Mouse (Mus musculus) heart, embryonic 11.5 days (tissue): ENCODE results near the gene BC147527. TPM values are rescaled to one million over a fixed set of nuclear protein-coding genes. Genes with fewer than 3 reads are reported as not detected.
"Not testable (repeated sequence)": the region's sequence is repeated elsewhere in the genome, so short reads cannot be mapped to it uniquely, and the experiment has no call there.

Experiments used
- ATAC-seq: fragments of 200-750 bp; cut with Nextera tagmentation; replicated peaks from 2 replicates; pipeline ENCODE4 v1.8.0; 2017; ENCODE audit warnings: moderate library complexity; ENCODE audit not compliant: insufficient number of reproducible peaks, low FRiP score, low TSS enrichment
- H3K27ac ChIP-seq: fragments of 300-500 bp; sonication (generic); 2 replicates; pipeline ENCODE4 v1.5.1; 2014; ENCODE audit warnings: mild to moderate bottlenecking, low read depth, low read length
- H3K27me3 ChIP-seq: fragments of 300-500 bp; sonication (generic); 2 replicates; pipeline ENCODE4 v1.6.1; 2014; ENCODE audit warnings: mild to moderate bottlenecking, low read length, mixed read lengths; ENCODE audit not compliant: control insufficient read depth, insufficient read depth
- H3K36me3 ChIP-seq: fragments of 300-500 bp; sonication (generic); 2 replicates; pipeline ENCODE4 v1.6.1; 2014; ENCODE audit warnings: mild to moderate bottlenecking, low read length, moderate library complexity, mixed read lengths; ENCODE audit not compliant: control insufficient read depth, insufficient read depth
- H3K4me1 ChIP-seq: fragments of 300-500 bp; sonication (generic); 2 replicates; pipeline ENCODE4 v1.6.1; 2014; ENCODE audit warnings: low read length; ENCODE audit not compliant: control insufficient read depth, insufficient read depth
- H3K4me2 ChIP-seq: fragments of 300-500 bp; sonication (generic); 2 replicates; pipeline ENCODE4 v1.6.1; 2014; ENCODE audit warnings: mild to moderate bottlenecking, moderate library complexity
- H3K4me3 ChIP-seq: fragments of 300-500 bp; sonication (generic); 2 replicates; pipeline ENCODE4 v1.5.1; 2014; ENCODE audit warnings: low read depth, low read length
- H3K9ac ChIP-seq: fragments of 300-500 bp; sonication (generic); 2 replicates; pipeline ENCODE4 v1.6.1; 2014; ENCODE audit warnings: mild to moderate bottlenecking, low read depth, low read length, moderate library complexity
- H3K9me3 ChIP-seq: fragments of 300-500 bp; sonication (generic); replicated peaks from 2 replicates; pipeline ENCODE4 v1.6.1; 2016; ENCODE audit warnings: low read length; ENCODE audit not compliant: control insufficient read depth
- WGBS: fragments of 180-500 bp; shearing (Covaris S2); extraction: QIAGEN DNeasy Blood & Tissue Kit; methylation state at CpG from one replicate; pipeline ENCODE4 v1.1.7; 2014; ENCODE audit not compliant: insufficient replicate concordance; 5-methylcytosine and 5-hydroxymethylcytosine counted together
- polyA plus RNA-seq: library from polyadenylated mRNA; unstranded; fragments of >200 nt; fragmentation: Nextera tagmentation; extraction: Ambion mirVana; gene quantifications from 2 replicates; pipeline ENCODE4 v1.2.1, GENCODE M21; 2014

BC147527 gene
- polyA plus RNA-seq = not detected in 2 replicates

DNA sequence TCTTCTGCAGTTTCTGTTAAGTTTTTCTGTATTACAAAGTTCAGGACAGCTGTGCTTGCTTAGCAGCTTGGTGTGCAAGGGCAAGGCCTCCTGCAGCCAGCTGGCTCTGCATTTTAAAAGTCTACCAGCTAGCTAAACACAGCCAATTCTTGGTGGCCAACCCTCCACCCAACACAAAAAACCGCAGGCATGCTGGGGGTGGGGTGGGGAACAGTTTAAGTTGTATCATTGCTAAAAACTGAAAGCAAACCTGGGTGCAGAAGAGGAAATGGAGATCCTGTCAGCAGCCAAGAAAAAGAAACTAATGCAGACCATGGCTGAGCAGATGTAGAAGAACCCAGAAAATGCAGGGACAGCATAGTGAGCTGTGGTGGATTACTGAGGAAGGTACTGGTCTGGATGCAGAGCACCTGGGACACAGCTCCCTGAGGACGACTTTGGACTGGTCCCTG is at the start of gene BC147527:
BC147527 (plus strand) TSS at position 402 of the 452 bp plus-strand sequence.
- Histone ChIP-seq H3K27ac (no peak within 1 kb of the TSS), H3K9me3 (no peaks in the 10 kb centered on the region), H3K9ac (no peak within 1 kb of the TSS), H3K27me3 (no peaks in the 10 kb centered on the region), H3K4me1 (no peaks in the 10 kb centered on the region), H3K4me3 (no peak within 1 kb of the TSS), H3K4me2 (no peak within 1 kb of the TSS), H3K36me3 (no peaks in the 10 kb centered on the region)
- ATAC-seq = no peak
- 51% methylated on average over 2 of the region's 2 CpGs for WGBS

DNA sequence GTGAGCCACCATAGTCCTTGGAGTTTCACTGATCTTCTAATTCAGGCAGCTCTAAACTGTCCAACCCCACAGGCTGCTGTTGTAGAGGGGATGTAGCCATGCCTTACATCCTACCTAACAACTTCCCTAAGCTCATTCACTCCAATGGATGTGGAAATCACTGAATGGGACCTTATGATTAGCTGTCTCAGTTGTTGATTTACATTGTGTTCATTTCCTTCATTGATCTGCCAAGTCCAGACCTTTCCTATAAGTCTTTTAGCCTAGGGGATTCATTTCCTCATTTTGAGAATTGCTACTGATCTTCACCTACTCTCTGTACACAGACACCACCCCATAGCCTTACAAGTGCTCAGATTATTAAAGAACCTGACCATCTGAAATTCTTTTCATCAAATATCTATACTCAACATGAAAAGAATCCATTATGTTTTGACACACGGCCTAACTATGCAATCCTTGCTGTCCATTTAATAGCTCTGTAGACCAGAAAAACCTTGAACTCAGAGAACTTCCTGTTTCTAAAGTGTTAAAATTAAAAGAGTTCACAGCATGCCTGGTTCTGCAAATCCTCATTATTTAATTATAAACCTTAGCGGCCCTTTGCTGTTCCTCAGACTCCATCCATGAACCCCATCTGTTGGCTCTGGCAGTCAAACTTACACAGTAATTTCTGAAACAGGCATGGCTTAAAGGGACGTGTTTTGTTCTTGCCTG is 48.8 kb upstream of the BC147527 start:
- not testable (repeated sequence) for H3K4me1 ChIP-seq, ATAC-seq, H3K4me3 ChIP-seq, H3K4me2 ChIP-seq, H3K36me3 ChIP-seq, H3K9me3 ChIP-seq, H3K27me3 ChIP-seq, H3K27ac ChIP-seq, H3K9ac ChIP-seq
- 78% methylated on average over 2 of the region's 3 CpGs for WGBS

DNA sequence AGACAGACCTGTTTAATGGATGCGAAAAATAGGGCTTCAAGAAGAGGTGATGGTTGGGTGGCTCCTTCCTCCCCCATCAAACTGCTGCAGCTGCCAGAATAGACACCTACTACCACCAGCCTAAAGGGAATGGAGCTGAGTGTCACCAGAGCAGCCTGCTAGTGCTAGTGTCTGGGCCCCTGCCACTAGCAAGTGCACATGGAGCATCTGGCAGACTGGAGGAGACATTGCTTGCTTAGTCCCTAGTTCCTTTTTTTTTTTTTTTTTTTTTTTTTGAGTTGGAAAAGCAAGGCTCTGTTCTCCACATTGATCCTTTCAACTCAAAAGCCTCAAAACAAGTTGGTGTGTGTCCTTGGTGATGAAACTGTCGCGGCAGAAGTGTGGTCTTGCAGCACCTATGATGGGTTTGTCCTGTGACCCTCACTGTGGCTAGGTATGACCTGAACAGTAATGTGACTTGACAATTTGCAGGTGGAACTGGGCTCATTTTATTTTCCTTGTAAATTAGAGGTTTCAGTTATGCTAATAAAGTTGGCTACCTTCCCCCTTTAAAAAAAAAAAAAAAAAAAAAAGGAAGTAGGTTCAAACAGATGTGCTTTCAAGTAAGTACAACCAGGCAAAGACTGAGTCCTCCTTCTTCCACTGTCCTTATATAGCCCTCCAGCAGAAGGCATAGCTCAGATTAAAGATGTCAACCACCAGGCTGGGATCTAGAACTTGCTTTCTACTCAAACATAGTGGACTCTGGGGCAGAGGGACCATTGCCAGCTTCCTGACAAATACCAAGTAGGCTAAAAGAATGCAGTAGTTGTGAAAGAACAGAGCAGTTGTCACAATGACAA is 41.2 kb upstream of the BC147527 start:
- not testable (repeated sequence) for H3K4me1 ChIP-seq, H3K4me3 ChIP-seq

DNA sequence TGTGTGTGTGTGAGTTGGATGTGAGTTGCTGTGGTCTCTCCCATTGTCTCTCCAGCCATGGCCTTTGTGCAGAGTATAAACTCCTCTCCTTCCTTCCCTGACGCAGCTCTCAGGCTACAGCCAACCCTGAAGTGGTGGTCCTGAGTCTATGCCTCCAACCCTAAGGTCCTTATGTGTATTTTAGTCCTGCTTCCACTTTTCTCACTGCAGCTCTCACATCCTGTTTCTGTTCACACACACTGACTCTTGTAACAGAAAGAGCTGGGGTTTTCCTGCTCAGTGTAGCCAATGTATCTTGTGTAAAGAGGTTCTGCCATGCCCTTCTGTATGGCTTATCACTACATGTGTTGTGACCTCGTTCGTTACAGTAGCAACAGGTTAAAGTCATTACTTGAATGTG is 40.5 kb upstream of the BC147527 start:
- WGBS = 67% methylated on average over 3 of the region's 3 CpGs
- not testable (repeated sequence) for H3K27ac ChIP-seq, H3K27me3 ChIP-seq, H3K4me2 ChIP-seq, H3K4me3 ChIP-seq, H3K9ac ChIP-seq, ATAC-seq, H3K4me1 ChIP-seq, H3K36me3 ChIP-seq, H3K9me3 ChIP-seq

More for the DNA sequence above, 41.2 kb upstream of the BC147527 start:
- 88% methylated on average over 3 of the region's 3 CpGs for WGBS
- not testable (repeated sequence) for ATAC-seq, H3K9ac ChIP-seq, H3K27ac ChIP-seq, H3K36me3 ChIP-seq, H3K4me2 ChIP-seq, H3K27me3 ChIP-seq, H3K9me3 ChIP-seq

DNA sequence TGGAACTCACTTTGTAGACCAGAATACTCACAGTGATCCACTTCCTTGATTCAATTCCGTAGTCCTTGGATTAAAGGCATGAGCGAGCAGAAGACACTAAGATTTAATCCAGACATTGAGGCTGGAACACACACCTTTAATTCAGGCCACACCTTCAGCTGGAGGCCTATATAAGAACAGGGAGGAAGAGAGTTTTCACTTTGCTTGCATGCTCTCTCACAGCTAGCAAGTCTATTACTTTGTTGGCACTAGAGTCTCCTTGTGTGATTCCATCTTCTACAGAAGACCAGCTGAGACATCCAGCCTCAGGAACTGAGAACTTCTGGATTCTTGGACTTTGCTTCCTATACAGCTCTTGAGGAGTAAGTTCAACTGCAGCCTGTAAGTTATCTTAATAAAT is 37.3 kb upstream of the BC147527 start, which contains the start of gene AF067061:
AF067061 (plus strand) TSS at position 245 of the 400 bp plus-strand sequence.
- H3K4me1 ChIP-seq, ATAC-seq, H3K27me3 ChIP-seq, H3K27ac ChIP-seq, H3K9ac ChIP-seq, H3K9me3 ChIP-seq, H3K4me3 ChIP-seq, H3K4me2 ChIP-seq, H3K36me3 ChIP-seq: not testable (repeated sequence)
- 77% methylated on average over 2 of the region's 2 CpGs for WGBS

DNA sequence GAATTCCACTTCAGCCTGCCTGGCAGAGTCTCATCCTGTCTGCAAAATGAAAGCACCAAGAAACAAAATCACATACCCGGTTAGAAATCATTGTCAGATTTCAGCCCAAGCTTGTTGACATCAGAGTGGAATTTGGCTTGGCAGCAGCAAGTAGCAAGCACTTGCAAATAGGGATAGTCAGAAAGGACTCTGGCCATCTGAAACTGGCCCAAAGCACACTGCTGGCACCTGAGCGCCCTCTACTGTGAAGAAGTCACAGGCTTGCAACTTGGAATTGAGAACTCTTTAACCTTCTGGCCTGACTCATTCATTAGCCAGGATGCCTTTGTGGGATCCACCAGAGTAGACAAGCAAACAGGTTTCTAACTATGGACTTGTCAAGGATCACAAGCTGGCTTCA is 22.4 kb upstream of the BC147527 start:
- H3K4me1 ChIP-seq, H3K27ac ChIP-seq, H3K36me3 ChIP-seq, H3K9me3 ChIP-seq, H3K9ac ChIP-seq, ATAC-seq, H3K4me2 ChIP-seq, H3K4me3 ChIP-seq, H3K27me3 ChIP-seq: not testable (repeated sequence)
- WGBS = 20% methylated on average over 2 of the region's 2 CpGs

DNA sequence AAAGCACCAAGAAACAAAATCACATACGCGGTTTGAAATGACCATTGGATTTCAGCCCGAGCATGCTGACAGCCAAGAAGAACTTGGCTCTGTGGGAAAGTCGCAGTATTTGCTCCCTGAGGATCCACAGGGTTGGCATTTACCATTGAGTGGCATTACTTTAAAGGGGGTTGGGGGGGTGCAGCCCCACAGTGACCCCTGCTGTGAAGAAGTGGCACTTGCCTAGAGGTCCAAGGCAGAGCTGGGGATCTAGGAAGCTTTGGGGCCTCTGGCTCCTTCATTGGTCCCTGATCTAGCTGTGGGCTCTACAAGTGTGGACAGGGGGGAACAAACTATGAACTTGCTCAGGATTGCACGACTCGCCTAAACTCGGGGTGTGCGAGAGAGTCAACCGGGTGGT is 21.4 kb upstream of the BC147527 start:
- no peaks in the 10 kb centered on the region for H3K27me3 ChIP-seq
- ATAC-seq = no peak
- no peak overlapping the region for H3K4me2 ChIP-seq
- H3K4me3 ChIP-seq = no peak overlapping the region
- H3K4me1 ChIP-seq = no peaks in the 10 kb centered on the region
- no peaks in the 10 kb centered on the region for H3K36me3 ChIP-seq
- WGBS = 86% methylated on average over 9 of the region's 9 CpGs
- H3K27ac ChIP-seq = no peak overlapping the region
- H3K9me3 ChIP-seq = no peaks in the 10 kb centered on the region
- no peak overlapping the region for H3K9ac ChIP-seq

DNA sequence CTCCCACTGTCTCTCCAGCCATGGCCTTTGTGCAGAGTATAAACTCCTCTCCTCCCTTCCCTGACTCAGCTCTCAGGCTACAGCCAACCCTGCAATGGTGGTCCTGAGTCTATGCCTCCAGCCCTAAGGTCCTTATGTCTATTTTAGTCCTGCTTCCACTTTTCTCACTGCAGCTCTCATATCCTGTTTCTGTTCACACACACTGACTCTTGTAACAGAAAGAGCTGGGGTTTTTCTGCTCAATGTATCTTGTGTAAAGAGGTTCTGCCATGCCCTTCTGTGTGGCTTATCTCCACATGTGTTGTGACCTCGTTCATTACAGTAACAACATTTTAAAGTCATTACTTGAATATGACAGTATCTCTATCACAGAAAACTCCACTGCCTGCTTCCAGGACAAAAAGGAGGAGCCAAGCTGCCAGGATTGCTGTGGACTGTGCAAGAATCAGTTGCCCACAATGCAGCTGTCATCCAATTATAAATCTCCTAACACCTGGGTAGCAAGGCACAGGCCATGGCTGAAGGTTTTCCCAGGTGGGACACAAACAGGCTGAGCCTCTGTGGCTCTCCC is 783 bp upstream of the BC147527 start:
- ATAC-seq = no peak
- H3K9ac ChIP-seq = no peak overlapping the region
- 45% methylated on average over 1 of the region's 1 CpGs for WGBS
- H3K4me2 ChIP-seq = no peak overlapping the region
- H3K27ac ChIP-seq = no peak overlapping the region
- H3K4me1 ChIP-seq = no peaks in the 10 kb centered on the region
- H3K9me3 ChIP-seq = no peaks in the 10 kb centered on the region
- H3K36me3 ChIP-seq = no peaks in the 10 kb centered on the region
- H3K27me3 ChIP-seq = no peaks in the 10 kb centered on the region
- H3K4me3 ChIP-seq = no peak overlapping the region
